Mouse (Mus musculus): ENCODE measurements around the gene Gpn1. TPM values are rescaled to one million over a fixed set of nuclear protein-coding genes. Genes with fewer than 3 reads are reported as not detected.
"Not testable (repeated sequence)": the region's sequence is repeated elsewhere in the genome, so short reads cannot be mapped to it uniquely, and the experiment has no call there.

Gene Gpn1
- polyA plus RNA-seq, 1 experiment: 46.7 TPM

DNA sequence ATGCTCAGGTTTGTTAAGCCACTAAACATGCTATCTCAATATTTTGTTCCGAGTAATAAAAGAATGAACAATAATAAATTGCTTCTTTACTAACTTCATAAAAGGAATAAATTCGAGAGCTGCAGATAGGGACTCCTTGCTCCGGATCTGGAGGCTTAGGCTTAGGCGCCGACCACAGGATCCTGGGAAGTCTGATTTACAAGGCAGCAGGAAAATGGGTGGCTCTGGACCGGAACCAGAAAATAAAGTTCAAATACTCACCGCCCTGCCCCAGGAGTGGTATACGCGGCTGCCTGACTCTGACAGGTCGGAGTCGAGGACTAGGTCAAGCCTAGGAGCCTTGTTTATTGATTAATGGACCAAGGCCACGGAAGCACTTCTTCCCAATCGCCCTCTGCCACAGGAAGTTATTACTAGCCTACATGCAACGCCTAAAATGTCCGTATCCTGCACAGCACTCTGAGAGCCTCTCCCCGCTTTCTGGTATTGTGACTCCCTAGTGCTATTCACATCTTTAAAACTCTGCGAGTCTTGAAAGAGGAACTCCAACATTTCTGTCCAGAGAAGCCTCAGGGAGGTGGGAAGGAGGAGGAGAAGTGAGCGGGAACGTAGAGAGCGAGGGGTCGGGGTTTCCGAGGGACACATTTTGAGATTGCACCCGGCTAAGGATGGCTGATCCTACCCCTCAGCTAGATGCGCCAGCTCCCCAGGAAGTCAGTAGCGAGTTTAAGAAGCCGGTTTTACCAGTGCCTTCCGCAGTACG, 32.0 kb downstream of the Gpn1 start, which contains the start of gene Slc4a1ap:
Gene Slc4a1ap (plus strand): TSS at position 642 of the 763 bp plus-strand sequence.
- TF ChIP-seq GATA1 (IDR thresholded peaks at IDR 0.05; ENCODE audit: low read length): no peak

DNA sequence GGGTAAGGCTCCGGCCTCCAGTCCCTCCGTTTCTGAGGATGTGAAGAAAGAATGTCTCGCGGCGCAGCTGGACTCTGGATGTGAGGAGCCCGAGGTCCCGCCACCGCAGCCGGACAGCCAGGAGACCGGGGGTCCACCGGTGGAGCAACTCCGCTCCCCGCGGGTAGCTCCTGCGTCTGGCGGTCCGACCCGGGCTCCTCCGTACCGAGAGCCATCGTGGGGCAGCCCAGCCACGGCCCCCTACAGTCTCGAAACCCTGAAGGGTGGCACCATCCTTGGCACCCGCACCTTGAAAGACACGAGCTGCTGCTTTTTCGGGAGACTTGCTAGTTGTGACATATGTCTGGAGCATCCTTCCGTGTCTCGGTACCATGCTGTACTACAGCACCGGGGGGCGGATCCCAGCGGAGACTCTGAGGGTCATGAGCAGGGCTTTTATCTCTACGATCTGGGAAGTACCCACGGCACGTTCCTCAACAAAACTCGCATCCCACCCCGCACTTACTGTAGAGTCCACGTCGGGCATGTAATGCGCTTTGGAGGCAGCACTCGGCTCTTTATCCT, 32.7 kb downstream of the Gpn1 start:
- TF ChIP-seq GATA1 (IDR thresholded peaks at IDR 0.05; ENCODE audit: low read length): no peak

DNA sequence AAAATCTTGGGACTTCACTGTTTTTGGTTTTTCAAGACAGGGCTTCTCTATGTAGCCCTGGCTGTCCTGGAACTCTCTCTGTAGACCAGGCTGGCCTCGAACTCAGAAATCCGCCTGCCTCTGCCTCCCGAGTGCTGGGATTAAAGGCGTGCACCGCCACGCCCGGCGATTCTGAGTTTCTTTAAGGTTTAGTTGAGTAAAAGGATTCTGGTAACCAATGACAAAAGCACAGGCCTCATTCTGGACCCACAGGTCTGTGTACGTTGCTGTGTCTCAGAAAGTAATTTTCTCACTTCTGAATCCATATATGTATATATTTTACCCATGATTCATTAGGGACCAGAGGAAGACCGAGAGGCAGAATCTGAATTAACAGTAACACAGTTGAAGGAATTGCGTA, 33.2 kb downstream of the Gpn1 start, which contains the start of gene Supt7l:
Gene Supt7l (minus strand): TSS at position 101 of the 400 bp plus-strand sequence.
- TF ChIP-seq GATA1 (IDR thresholded peaks at IDR 0.05; ENCODE audit: low read length): not testable (repeated sequence)

- TF ChIP-seq GATA1 (IDR thresholded peaks at IDR 0.05; ENCODE audit: low read length): no peak
Measured at GRCm38 (mm10) chr5:31528560-31528959, 34.0 kb downstream of the Gpn1 start.

GRCm38 (mm10) chr5:31535228-31535627, 40.7 kb downstream of the Gpn1 start:
- TF ChIP-seq GATA1 (IDR thresholded peaks at IDR 0.05; ENCODE audit: low read length): no peak

DNA sequence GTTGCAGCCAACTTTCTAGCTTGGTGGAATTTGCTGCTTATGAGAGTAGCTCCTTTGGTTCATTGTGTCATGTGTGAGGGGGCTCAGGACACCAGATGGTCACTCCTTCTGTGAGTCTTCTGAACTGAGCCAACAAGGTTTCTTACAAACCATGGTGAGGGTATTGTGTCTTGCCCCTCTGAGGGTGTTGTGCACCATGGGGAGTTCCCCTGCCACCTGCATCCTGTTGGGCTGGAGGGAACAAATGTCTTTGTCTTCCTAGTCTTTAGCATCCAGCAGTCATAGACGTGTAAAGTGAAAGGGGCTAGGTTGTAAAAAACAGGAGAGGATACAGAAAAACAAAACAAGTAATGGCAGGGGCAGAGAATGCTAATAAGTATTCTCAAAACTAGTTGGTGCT, 64.9 kb downstream of the Gpn1 start:
- no peak for TF ChIP-seq GATA1 (IDR thresholded peaks at IDR 0.05; ENCODE audit: low read length)

- TF ChIP-seq GATA1 (IDR thresholded peaks at IDR 0.05; ENCODE audit: low read length): no peak
Measured at GRCm38 (mm10) chr5:31560352-31560751, 65.8 kb downstream of the Gpn1 start.

DNA sequence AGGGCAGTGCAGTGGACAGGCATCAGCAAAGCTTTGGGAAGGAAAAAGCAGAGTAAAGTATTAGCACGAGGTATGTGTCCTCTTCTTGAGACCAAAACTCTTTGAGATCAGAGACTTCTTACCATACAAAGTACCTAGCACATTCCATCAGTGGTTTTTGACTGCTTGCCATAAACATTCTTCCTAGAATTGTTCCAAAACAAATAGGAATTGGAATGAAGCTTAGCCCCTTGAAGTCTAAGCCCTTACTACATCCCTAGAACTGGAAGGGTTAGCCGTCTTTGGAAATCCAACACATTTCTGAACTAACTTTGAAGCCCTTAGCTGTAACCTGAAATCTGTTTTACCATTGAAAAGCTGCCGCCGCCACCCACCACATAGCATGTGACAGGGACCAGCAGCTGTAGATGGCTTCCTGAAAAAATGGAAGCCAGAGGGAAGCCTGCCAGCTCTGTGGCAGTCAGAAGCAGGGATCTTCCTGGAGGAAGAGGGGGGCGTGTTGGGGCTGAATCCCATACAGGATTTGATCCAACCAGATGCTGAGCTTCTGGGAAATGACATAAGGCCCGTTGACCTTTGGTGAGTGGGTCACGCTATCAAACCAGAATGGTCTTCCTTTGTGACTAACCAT, 67.6 kb downstream of the Gpn1 start:
- no peak for TF ChIP-seq GATA1 (IDR thresholded peaks at IDR 0.05; ENCODE audit: low read length)

Other genes starting within 250 kb of the Gpn1 start
- gene Krtcap3, start 243.1 kb upstream of the Gpn1 start, polyA plus RNA-seq (2012): 8.9 and 12.1 TPM in 2 replicates
- 24.8 and 33.1 TPM in 2 replicates for gene Ift172, start 203.6 kb upstream of the Gpn1 start, polyA plus RNA-seq (2012)
- gene Fndc4, start 198.7 kb upstream of the Gpn1 start, polyA plus RNA-seq (2012): not detected in 2 replicates
- 0.03 and 0.08 TPM in 2 replicates for gene Gckr, start 197.3 kb upstream of the Gpn1 start, polyA plus RNA-seq (2012)
- gene Zfp512, start 42.3 kb upstream of the Gpn1 start, polyA plus RNA-seq (2012): 15.1 and 15.3 TPM in 2 replicates
- not detected in 2 replicates for gene 4930548H24Rik, start 9.0 kb upstream of the Gpn1 start, polyA plus RNA-seq (2012)
- 19.6 and 20.0 TPM in 2 replicates for gene Slc4a1ap, start 32.3 kb downstream of the Gpn1 start, polyA plus RNA-seq (2012)
- gene Supt7l, start 33.1 kb downstream of the Gpn1 start, polyA plus RNA-seq (2012): 4.6 and 14.5 TPM in 2 replicates
- 3.8 and 4.0 TPM in 2 replicates for gene Mrpl33, start 102.2 kb downstream of the Gpn1 start, polyA plus RNA-seq (2012)
- 6.3 and 7.9 TPM in 2 replicates for gene Rbks, start 202.9 kb downstream of the Gpn1 start, polyA plus RNA-seq (2012)
- gene Babam2, start 202.9 kb downstream of the Gpn1 start, polyA plus RNA-seq (2012): 43.6 and 58.5 TPM in 2 replicates